Mouse (Mus musculus) cerebellum, adult 2 months (tissue): ENCODE measurements around the gene Rtcb. TPM values are rescaled to one million over a fixed set of nuclear protein-coding genes. Genes with fewer than 3 reads are reported as not detected.

Experiments used
- DNase-seq, 2 experiments: peaks; one replicate each; pipeline ENCODE4 v3.0.0; 2021
- H3K27ac ChIP-seq: fragments of 200-500 bp; 2 replicates; pipeline ENCODE4 v1.5.1; 2012; ENCODE audit warnings: low read length, control low read depth, inconsistent platforms; ENCODE audit not compliant: insufficient read depth
- H3K27me3 ChIP-seq: fragments of 200-500 bp; 2 replicates; pipeline ENCODE4 v1.6.1; 2012; ENCODE audit warnings: inconsistent platforms, mild to moderate bottlenecking, low read length, moderate library complexity; ENCODE audit not compliant: control insufficient read depth, insufficient read depth
- H3K4me1 ChIP-seq: fragments of 200-500 bp; 2 replicates; pipeline ENCODE4 v1.6.1; 2011; ENCODE audit warnings: low read length; ENCODE audit not compliant: control insufficient read depth, insufficient read depth
- H3K4me3 ChIP-seq: fragments of 200-500 bp; replicated peaks from 2 replicates; pipeline ENCODE3; 2011; ENCODE audit warnings: mild to moderate bottlenecking, low read depth, low read length, control low read depth; ENCODE audit not compliant: insufficient read depth
- CTCF ChIP-seq: fragments of 200-500 bp; IDR thresholded peaks from 2 replicates; pipeline ENCODE4 v1.5.1; 2011; ENCODE audit warnings: low read depth, mild to moderate bottlenecking, control low read depth, low read length, moderate library complexity, borderline replicate concordance; ENCODE audit not compliant: insufficient read depth
- POLR2A ChIP-seq: fragments of 200-500 bp; IDR thresholded peaks from 2 replicates; pipeline ENCODE4 v1.6.1; 2011; ENCODE audit warnings: low read length, control low read depth, borderline replicate concordance; ENCODE audit not compliant: insufficient read depth
- WGBS: fragments of 180-500 bp; shearing (Covaris S2); methylation state at CpG from one replicate; pipeline ENCODE4 v1.1.7; 2018; 5-methylcytosine and 5-hydroxymethylcytosine counted together
- polyA plus RNA-seq: library from polyadenylated mRNA; depleted of rRNA; stranded (reverse); fragments of >200 nt; gene quantifications from 2 replicates; pipeline ENCODE4 v1.2.3, GENCODE M21; 2012; rRNA removed

Rtcb gene
- polyA plus RNA-seq, 1 experiment = 149 TPM

- peak; percentile 63 for TF ChIP-seq CTCF
- TF ChIP-seq POLR2A = peak; percentile 78
- DNase-seq = peak; percentile 89 to 90
- H3K27me3 ChIP-seq = no peaks in the 10 kb centered on the region
- H3K27ac ChIP-seq = peak overlapping the region; percentile 0; the same call in 1 of the 2 replicates
- peaks cover 9% of the 10 kb centered on the region; the same call in 1 of the 2 replicates for H3K4me1 ChIP-seq
- WGBS = under 1% methylated on average over 63 of the region's 63 CpGs
- H3K4me3 ChIP-seq = peak overlapping the region; percentile 67
These were observed 29.0 kb downstream of the Rtcb start for GRCm38 (mm10) chr10:85928499-85929207.

GRCm38 (mm10) chr10:85927676-85928445 is 29.8 kb downstream of the Rtcb start, which contains the start of gene Ascl4:
Gene Ascl4, plus strand, starts transcription at chr10:85927681.
- H3K4me3 ChIP-seq = peak within 1 kb of the TSS; percentile 67
- H3K27ac ChIP-seq = peak within 1 kb of the TSS; percentile 0; the same call in 1 of the 2 replicates
- TF ChIP-seq CTCF (no peak; the same call in 1 of the 2 replicates), POLR2A (no peak)
- DNase-seq = peak; percentile 31 to 40
- 2% methylated on average over 23 of the region's 23 CpGs for WGBS
- H3K4me1 ChIP-seq = peaks cover 9% of the 10 kb centered on the region; the same call in 1 of the 2 replicates
- no peaks in the 10 kb centered on the region for H3K27me3 ChIP-seq

- Histone ChIP-seq H3K4me3 (peak within 1 kb of the TSS; percentile 78), H3K27ac (0 out of 2 replicates have a peak within 1 kb of the TSS, but pooled peaks have one; percentile 13), H3K4me1 (peaks cover 3% of the 10 kb centered on the region; the same call in 1 of the 2 replicates), H3K27me3 (no peaks in the 10 kb centered on the region; the same call in 1 of the 2 replicates)
- peak; percentile 11; the same call in 1 of the 2 replicates for TF ChIP-seq POLR2A
- no peak for TF ChIP-seq CTCF
- WGBS = under 1% methylated on average over 87 of the region's 90 CpGs
- peak; percentile 96 to 97 for DNase-seq
These were observed 40.9 kb downstream of the Rtcb start, which contains the start of gene Prdm4 for GRCm38 (mm10) chr10:85916498-85917309. Gene Prdm4, minus strand, starts transcription at chr10:85917142.

Other genes with a start within 250 kb of the Rtcb start
- gene Pwp1, start 128.3 kb downstream of the Rtcb start, polyA plus RNA-seq = 18.2 and 20.5 TPM in 2 replicates
- 27.8 and 29.4 TPM in 2 replicates for gene Prdm4, start 40.7 kb downstream of the Rtcb start, polyA plus RNA-seq
- 0.52 and 0.68 TPM in 2 replicates for gene Ascl4, start 30.1 kb downstream of the Rtcb start, polyA plus RNA-seq
- gene Bpifc, start 54.1 kb upstream of the Rtcb start, polyA plus RNA-seq = 0.11 TPM in 1 of 2 replicates, not detected in the other
- 40.8 and 50.5 TPM in 2 replicates for gene Fbxo7, start 64.1 kb upstream of the Rtcb start, polyA plus RNA-seq